Mouse (Mus musculus) thymus, adult 2 months (tissue): Measurements from ENCODE around the gene Shisa5.

Experiments
- CTCF ChIP-seq: fragments of 200-500 bp; IDR thresholded peaks from 2 replicates; pipeline ENCODE4 v1.5.1; 2012; ENCODE audit warnings: mild to moderate bottlenecking, control low read depth, low read length, moderate library complexity, borderline replicate concordance; ENCODE audit not compliant: control insufficient read depth, poor library complexity, insufficient read depth; ENCODE audit errors: extremely low read depth
- POLR2A ChIP-seq: fragments of 200-500 bp; IDR thresholded peaks from 2 replicates; pipeline ENCODE4 v1.6.1; 2012; ENCODE audit warnings: mild to moderate bottlenecking, low read length, control low read depth, moderate library complexity; ENCODE audit not compliant: control insufficient read depth, poor library complexity, insufficient read depth; ENCODE audit errors: extremely low read depth

DNA sequence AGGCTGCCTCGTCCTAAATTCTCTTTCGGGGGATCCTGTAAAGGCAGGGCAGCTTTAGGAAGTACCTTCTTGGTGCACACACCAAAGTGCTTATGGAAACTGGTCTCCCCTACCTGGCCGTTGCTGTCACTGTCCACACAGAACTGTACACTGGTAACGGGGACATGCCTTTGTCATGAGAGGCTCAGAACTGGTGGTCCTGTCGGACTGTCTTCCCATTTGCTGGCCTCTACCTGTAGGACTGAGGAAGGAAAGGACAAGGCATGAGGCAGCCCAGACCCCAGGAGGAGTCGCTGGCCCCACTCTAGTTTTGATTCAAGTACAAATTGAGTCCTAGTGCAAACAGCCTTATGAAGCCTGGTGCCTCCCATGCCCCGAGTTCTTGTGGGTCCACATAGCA is 7.4 kb upstream of the Shisa5 start:
- no peak for TF ChIP-seq CTCF
- no peak for TF ChIP-seq POLR2A
